Mouse (Mus musculus): Measurements from ENCODE around the gene Ephb4.

Gene Ephb4

GRCm38 (mm10) chr5:137358382-137358781 lies 8.5 kb downstream of the Ephb4 start:
- no peak for DNase-seq (ENCODE audit: extremely low spot score, low read depth, low spot score)

- DNase-seq (ENCODE audit: extremely low spot score, low read depth, low spot score): no peak
Observed at GRCm38 (mm10) chr5:137369665-137370064, 19.8 kb downstream of the Ephb4 start.

DNA sequence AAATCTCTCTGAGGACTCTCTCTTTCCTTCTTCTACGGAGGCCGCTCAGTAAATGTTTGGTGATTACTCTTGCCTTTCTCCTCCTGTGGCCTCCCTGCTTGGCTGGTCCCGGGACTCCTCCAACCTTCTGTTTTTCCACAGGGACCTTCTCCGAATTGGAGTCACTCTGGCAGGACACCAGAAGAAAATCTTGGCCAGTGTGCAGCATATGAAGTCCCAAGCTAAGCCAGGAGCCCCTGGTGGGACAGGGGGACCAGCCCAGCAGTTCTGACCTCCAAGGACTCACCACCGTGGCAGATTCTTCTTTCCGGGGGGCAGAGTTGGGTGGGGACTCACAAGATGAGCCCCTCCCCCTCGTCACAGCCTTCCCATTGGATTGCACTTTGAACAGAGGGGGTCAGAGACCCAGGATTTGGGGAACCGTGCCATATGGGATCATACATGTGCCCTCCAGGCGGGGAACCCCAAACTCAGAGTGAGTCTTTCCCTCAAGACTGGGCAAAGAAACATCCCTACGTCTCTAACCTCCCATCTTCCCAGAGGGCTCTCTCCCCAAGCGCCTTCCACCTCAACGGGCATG lies 23.6 kb downstream of the Ephb4 start:
- no peak for DNase-seq (ENCODE audit: extremely low spot score, low read depth, low spot score)

DNA sequence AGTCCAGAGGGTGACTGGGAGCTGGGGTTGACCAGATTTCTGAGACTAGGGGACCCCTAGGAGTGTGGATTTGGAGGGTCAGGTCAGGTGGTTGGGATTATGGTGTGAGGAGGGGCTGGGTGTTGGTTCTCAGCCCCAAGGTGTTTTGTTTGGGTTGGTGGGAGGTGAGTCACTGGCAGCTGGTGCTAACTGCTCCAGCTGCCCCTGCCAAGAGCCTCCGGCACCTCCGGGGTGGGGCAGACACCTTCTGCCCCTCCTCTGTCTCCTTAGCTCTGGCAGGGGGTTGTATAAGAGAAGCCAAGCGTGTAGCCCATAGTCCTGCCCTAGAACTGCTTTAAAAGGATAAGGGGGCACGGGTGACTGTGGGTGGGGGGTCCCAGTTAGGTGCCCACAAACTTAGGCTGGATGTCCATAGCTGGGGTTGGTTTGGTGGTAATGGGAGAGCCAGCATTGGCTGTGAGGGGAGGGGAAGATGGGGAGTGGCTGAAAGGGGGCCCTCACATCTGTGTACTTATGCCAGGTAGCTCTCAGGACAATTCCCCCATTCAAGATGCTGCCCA lies 24.7 kb downstream of the Ephb4 start:
- no peak for DNase-seq (ENCODE audit: extremely low spot score, low read depth, low spot score)

DNA sequence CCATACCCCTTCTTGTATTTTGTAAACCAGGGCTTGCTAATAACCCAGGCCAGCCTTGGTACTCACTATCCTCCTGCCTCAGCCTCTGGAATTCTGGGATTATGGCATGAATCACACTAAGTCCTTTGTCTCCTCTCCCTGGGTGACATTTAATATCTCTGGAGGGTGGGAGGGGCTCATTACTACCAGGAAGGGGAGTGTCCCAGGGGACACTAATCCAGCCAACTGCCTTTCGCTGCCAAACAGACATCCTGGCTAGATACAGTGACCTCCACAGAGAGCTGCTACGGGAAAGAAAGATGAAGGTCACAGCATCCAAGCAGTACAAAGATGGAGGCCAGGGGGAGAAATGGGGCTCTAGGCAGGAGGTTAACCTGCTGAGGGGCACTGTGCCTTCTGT lies 25.7 kb downstream of the Ephb4 start:
- no peak for DNase-seq (ENCODE audit: extremely low spot score, low read depth, low spot score)

- DNase-seq (ENCODE audit: extremely low spot score, low read depth, low spot score): no peak
Observed at GRCm38 (mm10) chr5:137376198-137376597, 26.3 kb downstream of the Ephb4 start.

GRCm38 (mm10) chr5:137376722-137377121 lies 26.8 kb downstream of the Ephb4 start:
- no peak for DNase-seq (ENCODE audit: extremely low spot score, low read depth, low spot score)

DNA sequence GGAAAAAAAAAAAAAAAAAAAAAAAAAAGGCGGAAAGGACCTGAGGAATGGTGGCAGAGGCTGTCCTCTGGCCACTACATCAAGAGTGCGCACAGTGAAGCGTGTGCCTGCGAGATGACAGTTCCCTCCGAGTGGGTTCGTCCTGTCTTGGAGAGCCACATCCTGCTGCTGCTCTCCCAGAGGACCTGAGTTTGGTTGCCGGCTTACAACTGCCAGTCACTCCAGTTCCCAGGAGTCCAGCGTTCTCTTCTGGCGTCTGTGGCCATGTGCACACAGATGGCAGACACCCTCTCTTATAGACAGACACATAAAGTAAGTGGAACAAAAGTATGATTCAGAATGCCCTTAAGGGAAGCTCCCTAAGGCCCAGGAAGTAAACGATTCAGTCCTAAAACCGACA lies 27.3 kb downstream of the Ephb4 start:
- DNase-seq (ENCODE audit: extremely low spot score, low read depth, low spot score): no peak

DNA sequence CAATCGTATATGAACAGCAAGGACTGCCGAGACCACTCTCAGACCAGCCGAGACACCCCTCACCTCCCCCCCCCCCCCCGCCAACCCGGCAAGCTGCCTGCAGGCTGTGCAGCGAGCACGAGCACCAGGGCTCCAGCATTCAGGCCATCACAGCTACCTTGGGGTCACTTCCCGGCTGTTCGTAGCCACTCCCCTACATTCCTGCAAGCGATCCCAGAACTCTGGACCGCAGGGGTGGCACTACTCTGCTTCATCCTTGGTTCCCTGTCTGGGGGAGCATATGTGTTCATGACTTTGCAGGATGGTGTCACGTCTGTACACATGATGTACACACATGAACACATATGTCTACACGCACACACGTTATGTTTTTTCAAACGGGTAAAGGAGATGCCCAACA lies 27.7 kb downstream of the Ephb4 start:
- DNase-seq (ENCODE audit: extremely low spot score, low read depth, low spot score): no peak

DNA sequence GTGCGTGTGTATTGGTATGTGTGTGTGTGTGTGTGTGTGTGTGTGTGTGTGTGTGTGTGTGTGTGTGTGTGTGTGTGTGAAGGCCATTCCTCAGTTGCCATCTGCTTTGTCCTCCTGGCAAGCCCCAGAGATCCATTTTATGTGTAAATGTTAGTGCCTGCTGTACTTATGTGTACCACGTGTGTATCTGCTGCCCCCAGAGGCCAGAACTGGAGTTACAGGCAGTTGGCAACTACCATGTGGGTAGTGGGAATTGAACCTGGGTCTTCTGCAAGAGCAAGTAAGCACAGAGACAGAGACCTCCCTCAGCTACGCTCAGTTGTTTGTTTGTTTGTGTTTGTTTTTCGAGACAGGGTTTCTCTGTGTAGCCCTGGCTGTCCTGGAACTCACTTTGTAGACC lies 31.2 kb downstream of the Ephb4 start:
- DNase-seq (ENCODE audit: extremely low spot score, low read depth, low spot score): peak; percentile 47

DNA sequence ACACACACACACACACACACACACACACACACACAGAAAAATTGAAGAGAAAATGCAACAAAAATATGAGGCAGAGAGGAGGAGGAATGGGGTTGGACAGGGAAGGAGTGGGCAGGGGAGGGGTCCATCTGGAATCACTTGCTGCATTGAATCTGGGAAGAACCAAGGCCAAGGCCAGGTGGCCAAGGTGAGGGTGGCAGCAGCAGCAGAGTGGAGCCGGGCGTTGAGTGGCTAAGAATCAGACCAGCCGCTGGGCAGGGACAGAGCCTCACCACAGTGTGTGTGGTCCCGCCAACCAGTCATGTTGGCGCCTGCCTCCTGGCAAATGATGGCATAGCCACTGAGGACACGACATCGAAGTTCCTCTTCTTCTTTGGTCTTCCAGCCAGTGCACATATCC lies 33.5 kb downstream of the Ephb4 start:
- DNase-seq (ENCODE audit: extremely low spot score, low read depth, low spot score): no peak

DNA sequence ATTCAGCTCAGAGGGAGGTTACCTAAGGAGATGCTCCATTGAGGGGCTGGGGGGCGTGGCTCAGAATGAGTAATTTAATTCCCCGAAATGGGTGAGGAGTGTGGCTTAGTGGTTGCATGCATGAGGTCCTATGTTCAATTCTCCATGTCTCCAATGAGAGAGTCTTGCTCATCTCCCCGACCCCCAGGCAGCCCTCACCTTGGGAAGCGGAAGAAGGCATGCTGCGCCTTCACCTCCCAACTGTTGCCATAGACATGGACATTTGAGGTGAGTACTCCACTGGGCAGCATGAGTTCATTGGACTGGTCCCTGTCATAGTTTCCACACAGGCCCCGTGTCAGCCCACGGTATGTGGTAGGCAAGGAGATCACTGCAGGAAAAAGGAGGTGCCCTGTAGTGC lies 36.8 kb downstream of the Ephb4 start:
- no peak for DNase-seq (ENCODE audit: extremely low spot score, low read depth, low spot score)

DNA sequence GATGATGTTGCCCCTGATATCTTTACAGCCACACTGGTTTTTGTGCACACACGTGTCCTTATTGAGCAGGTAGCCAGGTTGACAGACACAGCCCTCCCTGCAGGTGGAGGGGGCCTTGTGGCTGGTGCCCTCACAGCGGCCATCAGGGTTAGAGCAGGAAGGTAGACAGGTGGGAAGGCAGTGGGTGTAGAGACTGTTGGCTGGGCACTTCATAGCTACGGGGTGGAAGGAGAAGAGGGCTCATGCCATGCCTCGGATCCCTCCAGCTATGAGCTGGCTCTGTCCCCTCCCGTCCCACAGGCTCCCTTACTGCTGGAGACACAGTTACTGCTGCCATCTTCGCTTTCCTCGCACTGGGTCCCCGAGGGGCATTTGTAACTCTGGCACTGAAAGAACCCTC lies 41.7 kb downstream of the Ephb4 start:
- DNase-seq (ENCODE audit: extremely low spot score, low read depth, low spot score): no peak

- DNase-seq (ENCODE audit: extremely low spot score, low read depth, low spot score): no peak
Observed at GRCm38 (mm10) chr5:137394456-137394855, 44.5 kb downstream of the Ephb4 start.

- no peak for DNase-seq (ENCODE audit: extremely low spot score, low read depth, low spot score)
Observed at GRCm38 (mm10) chr5:137404081-137404480, 54.2 kb downstream of the Ephb4 start.

- no peak for DNase-seq (ENCODE audit: extremely low spot score, low read depth, low spot score)
Observed at GRCm38 (mm10) chr5:137409451-137409850, 59.5 kb downstream of the Ephb4 start.

- DNase-seq (ENCODE audit: extremely low spot score, low read depth, low spot score): no peak
Observed at GRCm38 (mm10) chr5:137410066-137410465, 60.2 kb downstream of the Ephb4 start.

GRCm38 (mm10) chr5:137410549-137410948 lies 60.6 kb downstream of the Ephb4 start:
- DNase-seq (ENCODE audit: extremely low spot score, low read depth, low spot score): no peak

- no peak for DNase-seq (ENCODE audit: extremely low spot score, low read depth, low spot score)
Observed at GRCm38 (mm10) chr5:137411235-137411634, 61.3 kb downstream of the Ephb4 start.

DNA sequence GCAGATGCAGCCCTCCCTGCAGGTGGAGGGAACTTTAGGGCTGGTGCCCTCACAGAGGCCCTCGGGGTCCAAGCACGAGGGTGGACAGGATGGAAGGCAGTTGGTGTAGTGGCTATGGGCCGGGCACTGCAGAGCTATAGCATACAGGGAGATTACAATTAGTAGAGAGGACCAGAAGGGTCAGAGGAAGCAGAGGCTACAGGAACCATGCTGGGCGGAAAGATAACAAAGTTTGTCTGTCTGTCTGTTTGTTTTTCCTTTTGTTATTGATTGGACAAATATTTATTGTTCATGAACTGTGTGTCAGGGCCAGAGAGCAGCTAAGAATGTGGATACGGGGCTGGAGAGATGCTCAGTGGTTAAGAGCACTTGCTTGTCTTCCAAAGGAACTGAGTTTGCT lies 64.3 kb downstream of the Ephb4 start:
- DNase-seq (ENCODE audit: extremely low spot score, low read depth, low spot score): no peak

- DNase-seq (ENCODE audit: extremely low spot score, low read depth, low spot score): no peak
Observed at GRCm38 (mm10) chr5:137419105-137419504, 69.2 kb downstream of the Ephb4 start.

DNA sequence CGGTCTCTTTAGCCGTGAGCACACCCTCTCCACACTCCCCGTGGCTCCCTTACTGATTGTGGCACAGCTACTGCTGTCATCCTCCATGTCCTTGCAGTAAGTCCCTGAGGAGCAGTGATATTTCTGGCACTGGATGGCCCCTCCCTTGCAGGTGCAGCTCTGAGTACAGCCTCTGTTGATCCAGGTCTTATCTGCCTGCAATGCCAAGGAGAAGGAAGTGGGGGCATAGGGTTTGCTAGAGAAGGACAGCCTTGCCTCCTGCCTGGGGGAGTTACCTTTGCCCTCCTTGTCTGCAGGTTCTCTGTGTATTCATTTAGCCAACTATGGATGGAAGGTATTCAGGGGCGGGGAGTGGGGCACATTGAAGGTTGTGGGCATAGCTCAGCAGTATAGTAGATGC lies 69.9 kb downstream of the Ephb4 start:
- DNase-seq (ENCODE audit: extremely low spot score, low read depth, low spot score): no peak

DNA sequence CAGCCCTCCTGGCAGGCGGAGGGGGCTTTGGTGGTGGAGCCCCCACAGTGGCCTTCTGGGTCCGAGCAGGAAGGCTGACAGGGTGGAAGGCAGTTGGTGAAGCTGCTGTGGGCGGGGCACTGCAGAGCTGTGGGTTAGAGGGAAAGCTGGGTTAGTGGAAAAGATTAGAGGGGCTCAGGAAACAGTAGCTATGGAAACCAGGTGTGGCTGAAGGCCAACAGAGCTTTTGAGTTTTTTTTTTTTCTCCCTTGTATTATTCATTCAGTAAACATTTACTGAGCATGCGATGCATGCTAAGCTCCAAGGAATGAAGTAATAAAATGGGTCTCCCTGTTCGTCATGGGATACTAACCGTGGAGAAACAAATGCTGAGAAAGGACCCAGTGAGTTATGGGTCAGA lies 75.7 kb downstream of the Ephb4 start:
- no peak for DNase-seq (ENCODE audit: extremely low spot score, low read depth, low spot score)

All from hindlimb bud, embryonic 11.5 days (tissue).